Mouse (Mus musculus) liver, adult 10 weeks (tissue): ENCODE data around the gene 4833423E24Rik. TPM values are rescaled to one million over a fixed set of nuclear protein-coding genes. Genes with fewer than 3 reads are reported as not detected.

ENCODE experiments used
- polyA plus RNA-seq: library from polyadenylated mRNA; stranded (reverse); fragments of 350-450 nt; fragmentation: Illumina TruSeq; extraction: RNeasy Lipid Tissue Mini Kit (QIAGEN cat#74804); gene quantifications from one replicate; pipeline ENCODE4 v1.2.3, GENCODE M21; 2014; ENCODE audit warnings: low read depth, low replicate concordance

Gene 4833423E24Rik
- polyA plus RNA-seq = not detected

DNA sequence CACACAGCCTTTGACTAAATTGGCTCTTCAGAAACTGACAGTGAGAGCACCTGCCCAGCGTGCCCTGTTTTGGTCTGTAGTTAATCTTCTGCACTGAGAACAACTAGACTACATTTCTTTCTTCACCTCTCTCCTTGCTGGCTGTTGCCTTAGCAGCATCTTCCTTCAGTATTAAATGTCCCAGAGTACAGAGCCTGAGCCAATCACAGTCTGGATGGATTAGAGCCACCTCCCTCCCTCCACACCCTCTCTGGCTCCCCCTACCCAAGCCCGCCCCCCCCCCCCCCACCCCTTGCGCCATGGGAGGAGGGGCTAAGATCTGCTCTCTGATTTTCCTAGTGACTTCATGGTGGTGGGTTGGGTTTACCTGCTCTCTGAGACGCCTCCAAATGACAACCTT, at the start of gene 4833423E24Rik:
4833423E24Rik (minus strand) TSS at position 146 of the 400 bp plus-strand sequence.

DNA sequence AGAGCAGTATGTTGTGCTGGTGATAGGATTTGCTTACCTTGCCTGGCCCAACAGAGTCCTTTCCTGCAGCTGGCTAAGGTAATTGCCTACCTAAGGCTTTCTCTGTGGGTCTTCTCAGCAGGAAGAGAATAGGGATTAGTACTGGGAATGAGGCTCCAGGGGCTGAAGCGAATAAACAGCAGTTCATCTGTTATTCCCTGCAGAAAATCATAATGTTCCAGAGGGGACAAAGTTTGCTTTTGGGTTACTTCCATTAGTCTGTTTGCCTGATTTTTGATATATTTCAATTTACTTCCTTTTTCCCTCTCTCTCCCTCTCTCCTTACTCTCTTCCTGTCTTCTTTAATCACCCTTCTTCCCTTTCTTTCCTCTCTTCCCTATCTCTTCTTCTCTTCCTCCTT, 75.3 kb downstream of the 4833423E24Rik start, which contains the start of gene Olfr995:
Olfr995 (minus strand) TSS at position 101 of the 400 bp plus-strand sequence.

DNA sequence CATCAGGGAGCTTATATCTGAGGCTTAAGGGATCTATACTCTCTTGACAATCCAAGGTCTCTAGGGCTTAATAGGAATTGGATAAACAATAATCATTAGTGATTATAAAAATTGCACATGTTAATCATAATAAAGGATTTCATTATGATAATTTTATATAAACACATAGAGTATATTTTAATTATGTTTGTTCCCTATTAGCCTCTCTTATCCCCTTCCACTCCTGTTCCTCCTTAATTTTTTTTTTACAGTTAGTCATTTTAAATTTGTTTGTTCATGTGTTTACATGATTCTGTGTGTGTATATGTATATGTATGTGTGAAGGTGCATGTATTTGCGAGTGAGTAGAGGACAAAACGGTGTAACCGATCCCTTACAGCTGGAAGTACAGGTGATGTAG, 82.5 kb downstream of the 4833423E24Rik start, which contains the start of gene Olfr994:
Olfr994 (minus strand) TSS at position 101 of the 400 bp plus-strand sequence.

Other genes with a start within 250 kb of the 4833423E24Rik start
- not detected for gene Olfr987, start 179.7 kb downstream of the 4833423E24Rik start, polyA plus RNA-seq
- gene Olfr988, start 155.8 kb downstream of the 4833423E24Rik start, polyA plus RNA-seq = not detected
- gene Olfr992, start 109.6 kb downstream of the 4833423E24Rik start, polyA plus RNA-seq = not detected
- not detected for gene Olfr993, start 104.1 kb downstream of the 4833423E24Rik start, polyA plus RNA-seq
- not detected for gene Olfr994, start 82.6 kb downstream of the 4833423E24Rik start, polyA plus RNA-seq
- gene Olfr995, start 75.4 kb downstream of the 4833423E24Rik start, polyA plus RNA-seq = not detected
- gene Olfr996, start 60.2 kb upstream of the 4833423E24Rik start, polyA plus RNA-seq = not detected
- not detected for gene Olfr998, start 69.9 kb upstream of the 4833423E24Rik start, polyA plus RNA-seq
- not detected for gene Olfr1000, start 92.9 kb upstream of the 4833423E24Rik start, polyA plus RNA-seq
- gene Olfr1002, start 131.7 kb upstream of the 4833423E24Rik start, polyA plus RNA-seq = not detected
- gene Olfr154, start 145.4 kb upstream of the 4833423E24Rik start, polyA plus RNA-seq = not detected
- not detected for gene Olfr1006, start 159.7 kb upstream of the 4833423E24Rik start, polyA plus RNA-seq
- gene Olfr1008, start 170.4 kb upstream of the 4833423E24Rik start, polyA plus RNA-seq = not detected
- not detected for gene Olfr1009, start 196.4 kb upstream of the 4833423E24Rik start, polyA plus RNA-seq
- not detected for gene Olfr1012, start 243.7 kb upstream of the 4833423E24Rik start, polyA plus RNA-seq
- not detected for gene Olfr1013, start 248.1 kb upstream of the 4833423E24Rik start, polyA plus RNA-seq